Mouse (Mus musculus): ENCODE results near the gene Pde4b. TPM values are rescaled to one million over a fixed set of nuclear protein-coding genes. Genes with fewer than 3 reads are reported as not detected.

Gene Pde4b
- polyA plus RNA-seq, 1 experiment, result 14.3 TPM

DNA sequence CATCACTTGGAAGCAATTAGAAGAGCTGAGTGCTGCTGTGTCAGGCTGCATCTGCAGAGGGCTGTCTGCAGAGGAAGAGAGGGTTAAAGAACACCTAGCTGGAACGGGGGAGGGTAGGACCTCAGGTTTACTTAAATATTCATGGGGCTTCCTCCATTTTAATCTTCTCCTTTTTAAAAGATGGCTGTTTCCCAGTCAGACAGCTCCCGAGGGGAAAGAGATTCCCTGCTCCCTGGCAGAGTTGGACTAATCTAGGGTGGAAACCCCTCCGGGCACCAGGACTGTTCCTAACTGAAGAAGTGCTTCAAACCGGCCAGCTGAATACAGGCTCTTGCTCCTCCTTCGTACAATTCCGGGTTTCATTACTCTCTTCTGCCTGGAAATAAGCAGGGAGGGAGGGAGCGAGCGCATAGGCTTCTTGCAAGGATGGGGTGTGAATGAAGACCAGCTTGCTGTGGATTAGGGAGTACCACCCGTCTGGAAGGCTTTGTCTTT is 502.2 kb downstream of the Pde4b start:
- peaks cover 13% of the 10 kb centered on the region for H3K4me1 ChIP-seq (ENCODE audit: control insufficient read depth, insufficient read depth, insufficient read length)
- DNase-seq (ENCODE audit: low read depth in 1 of 2, low spot score in 2 of 2), result no peak
- no peak for TF ChIP-seq POLR2A (IDR thresholded peaks at IDR 0.05; ENCODE audit: low read depth, low read length)
- no peak for TF ChIP-seq CTCF (IDR thresholded peaks at IDR 0.05; ENCODE audit: extremely low read depth, insufficient read depth, insufficient read length, insufficient replicate concordance)
- no peak overlapping the region for H3K4me3 ChIP-seq (ENCODE audit: extremely low read depth, insufficient read depth, insufficient read length)
- no peaks in the 10 kb centered on the region for H3K27me3 ChIP-seq (ENCODE audit: control insufficient read depth, insufficient read depth, low read length)
- no peak overlapping the region for H3K27ac ChIP-seq (ENCODE audit: insufficient read depth, low read length)
- WGBS, result 78% methylated on average over 9 of the region's 9 CpGs
- H3K36me3 ChIP-seq (ENCODE audit: control insufficient read depth, insufficient read depth, low read length), result peaks cover 28% of the 10 kb centered on the region

- 80% methylated on average over 4 of the region's 4 CpGs for WGBS
- DNase-seq (ENCODE audit: low read depth in 1 of 2, low spot score in 2 of 2), result no peak
- no peak for TF ChIP-seq CTCF (IDR thresholded peaks at IDR 0.05; ENCODE audit: extremely low read depth, insufficient read depth, insufficient read length, insufficient replicate concordance)
- TF ChIP-seq POLR2A (IDR thresholded peaks at IDR 0.05; ENCODE audit: low read depth, low read length), result no peak
- Histone ChIP-seq H3K27me3 (ENCODE audit: control insufficient read depth, insufficient read depth, low read length) (no peaks in the 10 kb centered on the region), H3K27ac (ENCODE audit: insufficient read depth, low read length) (no peak overlapping the region), H3K4me3 (ENCODE audit: extremely low read depth, insufficient read depth, insufficient read length) (no peak overlapping the region), H3K36me3 (ENCODE audit: control insufficient read depth, insufficient read depth, low read length) (peaks cover 40% of the 10 kb centered on the region), H3K4me1 (ENCODE audit: control insufficient read depth, insufficient read depth, insufficient read length) (peaks cover 5% of the 10 kb centered on the region)
These were observed 504.5 kb downstream of the Pde4b start for GRCm38 (mm10) chr4:102591798-102592197.

- TF ChIP-seq CTCF (IDR thresholded peaks at IDR 0.05; ENCODE audit: extremely low read depth, insufficient read depth, insufficient read length, insufficient replicate concordance) (no peak), POLR2A (IDR thresholded peaks at IDR 0.05; ENCODE audit: low read depth, low read length) (no peak)
- Histone ChIP-seq H3K36me3 (ENCODE audit: control insufficient read depth, insufficient read depth, low read length) (peaks cover 46% of the 10 kb centered on the region), H3K4me1 (ENCODE audit: control insufficient read depth, insufficient read depth, insufficient read length) (peaks cover 4% of the 10 kb centered on the region; the same call in 1 of the 2 replicates), H3K27me3 (ENCODE audit: control insufficient read depth, insufficient read depth, low read length) (no peaks in the 10 kb centered on the region), H3K4me3 (ENCODE audit: extremely low read depth, insufficient read depth, insufficient read length) (no peak overlapping the region), H3K27ac (ENCODE audit: insufficient read depth, low read length) (no peak overlapping the region)
- 95% methylated on average over 2 of the region's 2 CpGs for WGBS
- no peak for DNase-seq (ENCODE audit: low read depth in 1 of 2, low spot score in 2 of 2)
These were observed 505.2 kb downstream of the Pde4b start for GRCm38 (mm10) chr4:102592541-102592940.

DNA sequence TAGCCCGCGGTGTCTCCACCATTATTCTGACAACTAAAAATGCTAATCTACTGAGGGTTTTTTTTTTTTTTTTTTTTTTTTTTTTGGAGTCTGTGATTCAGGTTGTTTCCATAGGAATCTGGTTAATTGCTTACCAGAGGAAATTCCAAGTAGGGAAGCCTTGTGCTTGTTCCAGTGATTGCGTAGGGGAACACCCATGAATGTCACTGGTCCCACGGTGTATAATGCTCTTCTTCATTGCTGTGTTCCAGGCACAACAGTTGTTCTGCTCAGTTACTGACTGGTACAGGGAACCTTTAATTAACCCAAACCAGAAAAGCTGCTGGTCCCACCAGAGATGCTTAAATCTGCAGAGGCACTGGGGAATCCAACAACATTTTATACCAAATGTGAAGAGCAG is 506.3 kb downstream of the Pde4b start:
- TF ChIP-seq POLR2A (IDR thresholded peaks at IDR 0.05; ENCODE audit: low read depth, low read length), result no peak
- no peak for TF ChIP-seq CTCF (IDR thresholded peaks at IDR 0.05; ENCODE audit: extremely low read depth, insufficient read depth, insufficient read length, insufficient replicate concordance)
- WGBS, result 95% methylated on average over 4 of the region's 4 CpGs
- DNase-seq (ENCODE audit: low read depth in 1 of 2, low spot score in 2 of 2), result no peak
- Histone ChIP-seq H3K36me3 (ENCODE audit: control insufficient read depth, insufficient read depth, low read length) (peaks cover 51% of the 10 kb centered on the region), H3K4me3 (ENCODE audit: extremely low read depth, insufficient read depth, insufficient read length) (no peak overlapping the region), H3K4me1 (ENCODE audit: control insufficient read depth, insufficient read depth, insufficient read length) (peaks cover 1% of the 10 kb centered on the region; the same call in 1 of the 2 replicates), H3K27me3 (ENCODE audit: control insufficient read depth, insufficient read depth, low read length) (no peaks in the 10 kb centered on the region), H3K27ac (ENCODE audit: insufficient read depth, low read length) (no peak overlapping the region)

DNA sequence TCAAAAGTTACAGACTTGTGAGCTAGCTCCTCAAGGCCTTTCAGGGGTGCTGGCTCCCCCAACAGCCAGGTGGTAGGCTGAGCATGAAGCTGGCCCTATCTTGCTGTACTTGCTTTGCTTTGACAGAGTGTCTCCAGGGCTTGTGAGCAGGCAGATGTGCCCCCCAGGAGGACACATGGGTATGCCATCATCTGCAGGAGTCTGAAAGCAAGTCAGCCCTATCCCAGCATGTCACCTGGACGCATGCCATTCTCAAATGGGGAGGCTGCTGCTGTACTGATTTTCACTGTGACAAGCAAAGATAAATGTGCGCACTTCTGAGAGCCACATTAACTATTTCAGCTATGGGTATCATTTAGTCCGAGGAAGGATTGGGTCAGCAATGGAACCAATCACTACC is 507.2 kb downstream of the Pde4b start:
- Histone ChIP-seq H3K27me3 (ENCODE audit: control insufficient read depth, insufficient read depth, low read length) (no peaks in the 10 kb centered on the region), H3K36me3 (ENCODE audit: control insufficient read depth, insufficient read depth, low read length) (peaks cover 58% of the 10 kb centered on the region), H3K27ac (ENCODE audit: insufficient read depth, low read length) (no peak overlapping the region), H3K4me1 (ENCODE audit: control insufficient read depth, insufficient read depth, insufficient read length) (no peaks in the 10 kb centered on the region), H3K4me3 (ENCODE audit: extremely low read depth, insufficient read depth, insufficient read length) (no peak overlapping the region)
- TF ChIP-seq CTCF (IDR thresholded peaks at IDR 0.05; ENCODE audit: extremely low read depth, insufficient read depth, insufficient read length, insufficient replicate concordance), result no peak
- no peak for TF ChIP-seq POLR2A (IDR thresholded peaks at IDR 0.05; ENCODE audit: low read depth, low read length)
- 91% methylated on average over 3 of the region's 3 CpGs for WGBS
- DNase-seq (ENCODE audit: low read depth in 1 of 2, low spot score in 2 of 2), result no peak

GRCm38 (mm10) chr4:102603968-102604367 is 516.6 kb downstream of the Pde4b start:
- H3K27me3 ChIP-seq (ENCODE audit: control insufficient read depth, insufficient read depth, low read length), result no peaks in the 10 kb centered on the region
- no peak overlapping the region for H3K4me3 ChIP-seq (ENCODE audit: extremely low read depth, insufficient read depth, insufficient read length)
- H3K36me3 ChIP-seq (ENCODE audit: control insufficient read depth, insufficient read depth, low read length), result peaks cover 51% of the 10 kb centered on the region
- no peak overlapping the region for H3K27ac ChIP-seq (ENCODE audit: insufficient read depth, low read length)
- 74% methylated on average over 3 of the region's 3 CpGs for WGBS
- H3K4me1 ChIP-seq (ENCODE audit: control insufficient read depth, insufficient read depth, insufficient read length), result no peaks in the 10 kb centered on the region; the same call in 1 of the 2 replicates
- TF ChIP-seq CTCF (IDR thresholded peaks at IDR 0.05; ENCODE audit: extremely low read depth, insufficient read depth, insufficient read length, insufficient replicate concordance) (no peak), POLR2A (IDR thresholded peaks at IDR 0.05; ENCODE audit: low read depth, low read length) (no peak)
- no peak for DNase-seq (ENCODE audit: low read depth in 1 of 2, low spot score in 2 of 2)

DNA sequence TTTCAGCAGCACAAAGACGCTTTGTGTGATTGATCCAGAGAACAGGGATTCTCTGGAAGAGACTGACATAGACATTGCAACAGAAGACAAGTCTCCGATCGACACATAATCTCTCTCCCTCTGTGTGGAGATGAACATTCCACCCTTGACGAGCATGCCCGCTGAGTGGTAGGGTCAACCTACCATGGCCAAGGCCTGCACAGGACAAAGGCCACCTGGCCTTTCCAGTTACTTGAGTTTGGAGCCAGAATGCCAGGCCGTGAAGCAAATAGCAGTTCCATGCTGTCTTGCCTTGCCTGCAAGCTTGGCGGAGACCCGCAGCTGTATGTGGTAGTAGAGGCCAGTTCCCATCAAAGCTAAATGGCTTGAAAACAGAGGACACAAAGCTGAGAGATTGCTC is 517.9 kb downstream of the Pde4b start:
- Histone ChIP-seq H3K36me3 (ENCODE audit: control insufficient read depth, insufficient read depth, low read length) (peaks cover 40% of the 10 kb centered on the region), H3K27me3 (ENCODE audit: control insufficient read depth, insufficient read depth, low read length) (no peaks in the 10 kb centered on the region), H3K27ac (ENCODE audit: insufficient read depth, low read length) (no peak overlapping the region), H3K4me1 (ENCODE audit: control insufficient read depth, insufficient read depth, insufficient read length) (no peaks in the 10 kb centered on the region; the same call in 1 of the 2 replicates), H3K4me3 (ENCODE audit: extremely low read depth, insufficient read depth, insufficient read length) (no peak overlapping the region)
- no peak for DNase-seq (ENCODE audit: low read depth in 1 of 2, low spot score in 2 of 2)
- TF ChIP-seq POLR2A (IDR thresholded peaks at IDR 0.05; ENCODE audit: low read depth, low read length) (no peak), CTCF (IDR thresholded peaks at IDR 0.05; ENCODE audit: extremely low read depth, insufficient read depth, insufficient read length, insufficient replicate concordance) (no peak)
- WGBS, result 93% methylated on average over 8 of the region's 8 CpGs

Measured in spleen, adult 2 months (tissue).